Mouse (Mus musculus) C2C12 (cell line): Measurements from ENCODE around the gene Doc2g.
"Not testable (repeated sequence)": the region's sequence is repeated elsewhere in the genome, so short reads cannot be mapped to it uniquely, and the experiment has no call there.

Experiments
- CEBPB ChIP-seq: IDR thresholded peaks from one replicate; pipeline ENCODE4 v1.6.1; 2011; ENCODE audit warnings: low read depth, mild to moderate bottlenecking, control low read depth, moderate library complexity
- CTCF ChIP-seq: IDR thresholded peaks from one replicate; pipeline ENCODE4 v1.5.1; 2011; ENCODE audit not compliant: control insufficient read depth, insufficient read depth, insufficient read length
- MAX ChIP-seq: IDR thresholded peaks from one replicate; pipeline ENCODE4 v1.6.1; 2011; ENCODE audit warnings: mild to moderate bottlenecking, control low read depth
- MYOD1 ChIP-seq: IDR thresholded peaks from one replicate; pipeline ENCODE4 v1.6.1; 2011; ENCODE audit warnings: low read depth; ENCODE audit not compliant: control insufficient read depth, insufficient read length
- MYOG ChIP-seq: IDR thresholded peaks from one replicate; pipeline ENCODE4 v1.6.1; 2011; ENCODE audit not compliant: control insufficient read depth, insufficient read length; ENCODE audit errors: extremely low read depth
- USF1 ChIP-seq: IDR thresholded peaks from one replicate; pipeline ENCODE4 v1.6.1; 2011; ENCODE audit warnings: low read depth, mild to moderate bottlenecking, control low read depth, moderate library complexity

DNA sequence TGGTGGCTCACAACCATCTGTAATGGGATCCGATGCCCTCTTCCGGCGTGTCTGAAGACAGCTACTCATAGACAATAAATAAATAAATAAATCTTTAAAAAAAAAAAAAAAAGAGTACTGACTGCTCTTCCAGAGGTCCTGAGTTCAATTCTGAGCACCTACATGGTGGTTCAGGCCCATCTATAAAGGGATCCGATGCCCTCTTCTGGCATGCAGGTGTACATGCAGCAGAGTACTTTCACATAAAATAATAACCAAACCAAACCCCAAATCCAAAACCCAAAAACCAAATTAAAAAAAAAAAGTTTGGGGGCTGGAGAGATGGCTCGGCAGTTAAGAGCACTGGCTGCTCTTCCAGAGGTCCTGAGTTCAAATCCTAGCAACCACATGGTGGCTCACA lies 46.0 kb downstream of the Doc2g start:
- not testable (repeated sequence) for TF ChIP-seq USF1, CTCF, MYOG, MAX, CEBPB, MYOD1
